Mouse (Mus musculus) midbrain, embryonic 11.5 days (tissue): Measurements from ENCODE around the gene Samd4. TPM values are rescaled to one million over a fixed set of nuclear protein-coding genes. Genes with fewer than 3 reads are reported as not detected.
A peak's percentile ranks its signal among the peaks of the same experiment; 100 is the strongest.

Experiments
- ATAC-seq: fragments of 200-750 bp; cut with Nextera tagmentation; 2 replicates; pipeline ENCODE4 v1.8.0; 2017; ENCODE audit warnings: moderate TSS enrichment, moderate library complexity; ENCODE audit not compliant: low FRiP score
- DNase-seq: peaks from one replicate; pipeline ENCODE4 v3.0.0; 2015; ENCODE audit warnings: low spot score; ENCODE audit errors: missing footprints
- H3K27ac ChIP-seq: fragments of 300-500 bp; sonication (generic); 2 replicates; pipeline ENCODE4 v1.5.1; 2014; ENCODE audit warnings: low read depth, low read length
- H3K27me3 ChIP-seq: fragments of 300-500 bp; sonication (generic); 2 replicates; pipeline ENCODE4 v1.6.1; 2014; ENCODE audit warnings: mild to moderate bottlenecking, low read length, moderate library complexity, mixed read lengths; ENCODE audit not compliant: control insufficient read depth, insufficient read depth
- H3K36me3 ChIP-seq: fragments of 300-500 bp; sonication (generic); 2 replicates; pipeline ENCODE4 v1.6.1; 2014; ENCODE audit warnings: mild to moderate bottlenecking, low read length, moderate library complexity, mixed read lengths; ENCODE audit not compliant: control insufficient read depth, insufficient read depth
- H3K4me1 ChIP-seq: fragments of 300-500 bp; sonication (generic); 2 replicates; pipeline ENCODE4 v1.6.1; 2014; ENCODE audit warnings: low read length; ENCODE audit not compliant: control insufficient read depth, insufficient read depth
- H3K4me2 ChIP-seq: fragments of 300-500 bp; sonication (generic); 2 replicates; pipeline ENCODE4 v1.6.1; 2014; ENCODE audit warnings: mild to moderate bottlenecking, moderate library complexity
- H3K4me3 ChIP-seq: fragments of 300-500 bp; sonication (generic); 2 replicates; pipeline ENCODE4 v1.5.1; 2014; ENCODE audit warnings: low read depth, low read length
- H3K9ac ChIP-seq: fragments of 300-500 bp; sonication (generic); 2 replicates; pipeline ENCODE4 v1.6.1; 2014; ENCODE audit warnings: low read length
- H3K9me3 ChIP-seq: fragments of 300-500 bp; sonication (generic); 2 replicates; pipeline ENCODE4 v1.6.1; 2016; ENCODE audit warnings: low read length; ENCODE audit not compliant: control insufficient read depth
- WGBS: fragments of 180-500 bp; shearing (Covaris S2); extraction: QIAGEN DNeasy Blood & Tissue Kit; methylation state at CpG from one replicate; pipeline ENCODE4 v1.1.7; 2014; 5-methylcytosine and 5-hydroxymethylcytosine counted together
- polyA plus RNA-seq: library from polyadenylated mRNA; unstranded; fragments of >200 nt; fragmentation: Nextera tagmentation; extraction: Ambion mirVana; gene quantifications from 2 replicates; pipeline ENCODE4 v1.2.1, GENCODE M21; 2014

Gene Samd4
- polyA plus RNA-seq, 1 experiment from 2014 or later: 2.8 TPM

DNA sequence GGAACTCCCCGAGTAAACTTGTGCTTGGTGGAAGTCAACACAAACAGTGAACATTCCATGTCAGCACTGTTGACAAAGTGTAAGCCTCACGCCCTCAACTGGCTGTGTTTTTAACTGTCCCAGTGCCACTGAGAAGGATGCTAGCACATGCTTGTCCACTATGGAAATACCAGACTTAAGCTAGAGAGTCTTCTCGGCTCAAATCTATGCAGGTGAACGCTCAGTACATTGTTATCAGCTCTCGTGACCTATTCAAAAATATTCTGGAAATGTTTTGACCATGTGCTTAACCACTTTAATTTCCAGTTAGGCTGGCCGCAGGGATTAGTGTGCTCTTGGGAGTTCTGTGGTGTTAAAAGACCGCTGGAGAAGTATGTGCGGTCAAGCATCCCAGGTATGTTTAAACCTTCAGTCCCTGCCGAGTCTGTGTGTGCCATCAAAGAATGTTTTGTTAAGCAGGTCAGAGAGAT is 73.0 kb downstream of the Samd4 start:
- WGBS: 32% methylated on average over 9 of the region's 9 CpGs
- DNase-seq (no peak), ATAC-seq (no peak)
- Histone ChIP-seq H3K4me3 (no peak overlapping the region), H3K36me3 (no peaks in the 10 kb centered on the region), H3K27ac (no peak overlapping the region), H3K9me3 (no peaks in the 10 kb centered on the region), H3K27me3 (no peaks in the 10 kb centered on the region), H3K4me2 (no peak overlapping the region), H3K9ac (no peak overlapping the region), H3K4me1 (peaks cover 6% of the 10 kb centered on the region; the same call in 1 of the 2 replicates)

DNA sequence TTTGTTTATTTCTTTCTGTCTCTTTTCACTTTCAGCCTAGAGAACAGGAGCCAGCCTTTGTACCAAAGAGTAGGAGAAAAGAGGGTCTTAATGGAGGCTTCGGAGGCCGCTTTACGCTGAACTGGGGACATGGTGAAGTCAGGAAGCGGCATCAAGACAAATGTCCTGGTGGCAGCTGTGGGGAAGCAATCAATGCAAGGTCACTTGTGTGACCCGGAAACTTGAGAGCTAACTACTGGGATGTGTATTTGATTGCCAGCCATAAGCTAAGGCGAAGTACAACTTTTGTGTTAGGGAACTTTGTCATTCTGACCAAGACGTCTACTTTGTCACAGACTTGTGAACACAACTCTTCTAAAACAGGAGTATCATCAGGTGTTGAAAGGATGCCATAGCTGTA is 73.5 kb downstream of the Samd4 start:
- H3K36me3 ChIP-seq: no peaks in the 10 kb centered on the region
- H3K9me3 ChIP-seq: no peaks in the 10 kb centered on the region
- ATAC-seq (no peak), DNase-seq (no peak)
- no peaks in the 10 kb centered on the region for H3K27me3 ChIP-seq
- no peak overlapping the region for H3K27ac ChIP-seq
- no peak overlapping the region for H3K9ac ChIP-seq
- no peak overlapping the region for H3K4me2 ChIP-seq
- H3K4me3 ChIP-seq: no peak overlapping the region
- H3K4me1 ChIP-seq: peaks cover 6% of the 10 kb centered on the region; the same call in 1 of the 2 replicates
- WGBS: 26% methylated on average over 7 of the region's 7 CpGs

DNA sequence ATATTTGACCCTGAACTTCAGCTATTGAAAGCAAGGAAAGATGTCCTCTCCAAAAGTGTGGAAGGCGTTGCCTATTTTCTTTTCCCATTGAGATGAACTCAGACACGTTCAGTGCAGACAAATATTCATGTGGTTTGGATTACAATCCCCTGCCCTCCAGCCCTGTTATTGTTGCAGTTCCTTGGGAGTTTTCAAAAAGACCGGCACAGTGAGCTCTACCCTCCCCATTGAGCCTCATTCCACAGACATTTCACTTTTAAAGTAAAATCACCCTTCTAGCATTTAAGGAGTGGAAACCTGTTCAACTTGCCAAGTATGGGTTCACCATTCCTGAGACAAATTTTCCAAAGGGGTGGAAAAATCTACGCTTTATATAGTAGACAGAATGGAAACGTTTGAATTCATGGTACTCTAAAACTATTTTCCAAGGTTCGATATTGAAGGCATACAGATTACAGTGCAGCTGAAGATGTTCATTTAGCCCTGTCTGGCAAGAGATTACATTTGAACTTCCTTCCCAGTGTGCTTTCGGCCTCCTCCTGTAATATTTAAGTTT is 76.6 kb downstream of the Samd4 start:
- H3K27ac ChIP-seq: no peak overlapping the region
- no peaks in the 10 kb centered on the region for H3K27me3 ChIP-seq
- no peaks in the 10 kb centered on the region for H3K36me3 ChIP-seq
- no peaks in the 10 kb centered on the region for H3K9me3 ChIP-seq
- no peak overlapping the region for H3K4me3 ChIP-seq
- no peak overlapping the region for H3K4me2 ChIP-seq
- no peak overlapping the region for H3K9ac ChIP-seq
- no peak for ATAC-seq
- DNase-seq: no peak
- WGBS: 79% methylated on average over 7 of the region's 7 CpGs
- peaks cover 6% of the 10 kb centered on the region; the same call in 1 of the 2 replicates for H3K4me1 ChIP-seq

DNA sequence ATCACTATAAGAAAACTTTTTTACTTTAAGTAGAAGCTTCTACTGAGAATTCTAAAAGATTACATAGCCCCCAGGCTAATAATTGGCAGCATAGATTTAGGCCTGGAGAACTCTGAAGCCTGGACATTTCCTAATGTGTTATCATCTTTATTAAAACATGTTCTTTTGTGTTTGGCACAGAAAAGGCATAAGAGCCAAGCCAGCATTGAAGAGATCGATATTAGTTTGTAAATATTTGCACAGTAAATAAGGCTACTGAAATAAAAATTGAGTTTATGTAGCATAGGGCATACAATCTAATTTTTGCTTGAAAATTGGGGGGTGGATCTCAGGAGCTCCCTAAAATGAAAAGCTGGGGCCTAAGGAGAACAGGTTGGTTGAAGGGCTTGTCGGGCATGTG is 77.2 kb downstream of the Samd4 start:
- no peak for DNase-seq
- Histone ChIP-seq H3K27me3 (no peaks in the 10 kb centered on the region), H3K4me2 (no peak overlapping the region), H3K4me3 (no peak overlapping the region), H3K27ac (no peak overlapping the region), H3K9me3 (no peaks in the 10 kb centered on the region), H3K9ac (no peak overlapping the region), H3K36me3 (no peaks in the 10 kb centered on the region), H3K4me1 (peaks cover 6% of the 10 kb centered on the region; the same call in 1 of the 2 replicates)
- ATAC-seq: no peak
- 92% methylated on average over 2 of the region's 2 CpGs for WGBS

DNA sequence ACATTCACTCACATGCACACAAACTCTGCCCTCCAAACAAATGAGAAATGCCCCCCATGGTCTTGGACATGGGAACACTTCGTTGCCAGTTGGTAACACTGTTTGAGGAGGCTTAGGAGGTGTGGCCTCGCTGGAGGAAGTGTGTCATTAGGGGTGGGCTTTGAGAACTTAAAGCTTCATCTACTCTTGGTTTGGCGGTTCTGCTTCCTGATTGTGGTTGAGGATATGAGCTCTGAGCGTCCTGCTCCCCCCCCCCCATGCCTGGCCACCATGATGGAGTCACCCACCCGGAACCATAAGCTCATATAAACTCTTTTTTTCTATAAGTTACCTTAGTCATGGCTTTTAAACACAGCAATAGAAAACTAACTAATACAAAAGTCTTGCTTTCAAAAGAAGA is 80.2 kb downstream of the Samd4 start:
- Histone ChIP-seq H3K4me1 (no peaks in the 10 kb centered on the region; the same call in 1 of the 2 replicates), H3K9ac (no peak overlapping the region), H3K36me3 (no peaks in the 10 kb centered on the region), H3K4me2 (no peak overlapping the region), H3K4me3 (no peak overlapping the region), H3K27ac (no peak overlapping the region), H3K9me3 (no peaks in the 10 kb centered on the region), H3K27me3 (no peaks in the 10 kb centered on the region)
- no peak for DNase-seq
- ATAC-seq: no peak
- 93% methylated on average over 5 of the region's 5 CpGs for WGBS

GRCm38 (mm10) chr14:46964074-46964872 is 81.6 kb downstream of the Samd4 start:
- WGBS: 75% methylated on average over 2 of the region's 2 CpGs
- no peak overlapping the region for H3K27ac ChIP-seq

DNA sequence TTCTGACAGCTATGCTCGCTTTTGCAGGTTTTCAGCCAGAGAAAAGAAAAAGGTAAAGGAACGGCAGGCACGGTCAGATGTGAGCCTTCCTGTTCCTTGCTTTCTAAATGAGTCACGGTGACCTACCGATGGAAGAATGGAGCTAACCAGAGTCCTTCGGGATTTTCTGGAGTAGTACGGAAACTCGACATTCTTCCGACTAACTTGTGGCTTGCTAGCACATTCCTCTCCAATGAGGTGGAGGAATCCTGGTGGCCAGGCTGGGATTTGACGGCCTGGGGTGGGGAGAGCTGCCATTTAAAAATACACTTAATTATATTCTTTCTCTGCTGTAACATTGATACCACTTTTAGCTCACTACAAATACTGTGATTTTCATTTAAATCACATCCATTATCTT is 83.6 kb downstream of the Samd4 start:
- Histone ChIP-seq H3K36me3 (no peaks in the 10 kb centered on the region), H3K9ac (no peak overlapping the region), H3K4me3 (no peak overlapping the region), H3K4me2 (no peak overlapping the region), H3K27ac (no peak overlapping the region), H3K27me3 (no peaks in the 10 kb centered on the region), H3K9me3 (no peaks in the 10 kb centered on the region), H3K4me1 (no peaks in the 10 kb centered on the region; the same call in 1 of the 2 replicates)
- WGBS: 76% methylated on average over 10 of the region's 10 CpGs
- DNase-seq: no peak
- no peak for ATAC-seq

More at GRCm38 (mm10) chr14:46964074-46964872, 81.6 kb downstream of the Samd4 start:
- DNase-seq (no peak), ATAC-seq (peak; percentile 33; the same call in 1 of the 2 replicates)
- no peaks in the 10 kb centered on the region; the same call in 1 of the 2 replicates for H3K4me1 ChIP-seq
- no peak overlapping the region for H3K4me2 ChIP-seq
- no peaks in the 10 kb centered on the region for H3K9me3 ChIP-seq
- H3K9ac ChIP-seq: no peak overlapping the region
- H3K36me3 ChIP-seq: no peaks in the 10 kb centered on the region
- H3K27me3 ChIP-seq: no peaks in the 10 kb centered on the region
- no peak overlapping the region for H3K4me3 ChIP-seq

DNA sequence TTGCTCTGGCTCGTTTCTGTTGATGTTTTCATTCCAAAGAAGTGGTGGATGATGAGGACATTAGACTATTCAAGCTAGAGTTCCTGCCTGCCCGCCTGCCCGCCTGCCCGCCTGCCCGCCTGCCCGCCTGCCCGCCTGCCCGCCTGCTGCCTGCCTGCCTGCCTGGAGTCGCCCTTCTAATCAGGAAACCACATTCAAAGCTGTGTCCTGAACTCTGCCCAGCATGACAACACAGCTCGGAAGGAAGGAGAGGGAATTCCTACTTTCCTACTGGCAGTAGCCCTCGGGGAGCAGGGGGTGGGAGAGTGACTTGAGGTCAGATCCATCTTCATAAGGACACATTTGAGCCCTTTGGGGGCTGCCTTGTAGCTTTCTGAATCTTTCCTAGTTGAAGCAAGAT is 85.4 kb downstream of the Samd4 start:
- Histone ChIP-seq H3K4me1 (no peaks in the 10 kb centered on the region; the same call in 1 of the 2 replicates), H3K27ac (no peak overlapping the region), H3K4me3 (no peak overlapping the region), H3K36me3 (no peaks in the 10 kb centered on the region), H3K27me3 (no peaks in the 10 kb centered on the region), H3K9me3 (no peaks in the 10 kb centered on the region), H3K4me2 (no peak overlapping the region), H3K9ac (no peak overlapping the region)
- DNase-seq (no peak), ATAC-seq (no peak)
- 71% methylated on average over 10 of the region's 11 CpGs for WGBS

GRCm38 (mm10) chr14:46970673-46971072 is 88.0 kb downstream of the Samd4 start:
- WGBS: 87% methylated on average over 3 of the region's 3 CpGs
- no peak overlapping the region for H3K27ac ChIP-seq

More at GRCm38 (mm10) chr14:46970673-46971072, 88.0 kb downstream of the Samd4 start:
- DNase-seq (no peak), ATAC-seq (no peak)
- H3K4me3 ChIP-seq: no peak overlapping the region
- H3K27me3 ChIP-seq: no peaks in the 10 kb centered on the region
- H3K4me1 ChIP-seq: no peaks in the 10 kb centered on the region; the same call in 1 of the 2 replicates
- H3K36me3 ChIP-seq: no peaks in the 10 kb centered on the region
- H3K9me3 ChIP-seq: no peaks in the 10 kb centered on the region
- H3K9ac ChIP-seq: no peak overlapping the region
- H3K4me2 ChIP-seq: no peak overlapping the region
